Mouse (Mus musculus): ENCODE data around the gene Dock1.

GRCm38 (mm10) chr7:134821264-134821663 is 150.8 kb downstream of the Dock1 start:
- TF ChIP-seq CHD1 (IDR thresholded peaks at IDR 0.05; ENCODE audit: low read depth, low read length) (no peak), POLR2A (IDR thresholded peaks at IDR 0.05; ENCODE audit: low read depth, low read length) (no peak), CTCF (conservative IDR thresholded peaks at IDR 0.05 in 1 of 2, IDR thresholded peaks at IDR 0.05 in 1 of 2; ENCODE audit: low read depth in 2 of 2, low read length in 2 of 2) (no peak), EP300 (IDR thresholded peaks at IDR 0.05; ENCODE audit: low read length) (no peak)

All from CH12.LX (cell line).